Mouse (Mus musculus) cerebellum, adult 2 months (tissue): ENCODE measurements around the gene Fam71f1. TPM values are rescaled to one million over a fixed set of nuclear protein-coding genes. Genes with fewer than 3 reads are reported as not detected.

Experiments
- DNase-seq, 2 experiments: peaks; one replicate each; pipeline ENCODE4 v3.0.0; 2021
- H3K27ac ChIP-seq: fragments of 200-500 bp; 2 replicates; pipeline ENCODE4 v1.5.1; 2012; ENCODE audit warnings: low read length, control low read depth, inconsistent platforms; ENCODE audit not compliant: insufficient read depth
- H3K27me3 ChIP-seq: fragments of 200-500 bp; 2 replicates; pipeline ENCODE4 v1.6.1; 2012; ENCODE audit warnings: inconsistent platforms, mild to moderate bottlenecking, low read length, moderate library complexity; ENCODE audit not compliant: control insufficient read depth, insufficient read depth
- H3K4me1 ChIP-seq: fragments of 200-500 bp; 2 replicates; pipeline ENCODE4 v1.6.1; 2011; ENCODE audit warnings: low read length; ENCODE audit not compliant: control insufficient read depth, insufficient read depth
- H3K4me3 ChIP-seq: fragments of 200-500 bp; replicated peaks from 2 replicates; pipeline ENCODE3; 2011; ENCODE audit warnings: mild to moderate bottlenecking, low read depth, low read length, control low read depth; ENCODE audit not compliant: insufficient read depth
- CTCF ChIP-seq: fragments of 200-500 bp; IDR thresholded peaks from 2 replicates; pipeline ENCODE4 v1.5.1; 2011; ENCODE audit warnings: low read depth, mild to moderate bottlenecking, control low read depth, low read length, moderate library complexity, borderline replicate concordance; ENCODE audit not compliant: insufficient read depth
- POLR2A ChIP-seq: fragments of 200-500 bp; IDR thresholded peaks from 2 replicates; pipeline ENCODE4 v1.6.1; 2011; ENCODE audit warnings: low read length, control low read depth, borderline replicate concordance; ENCODE audit not compliant: insufficient read depth
- WGBS: fragments of 180-500 bp; shearing (Covaris S2); methylation state at CpG from one replicate; pipeline ENCODE4 v1.1.7; 2018; 5-methylcytosine and 5-hydroxymethylcytosine counted together
- polyA plus RNA-seq: library from polyadenylated mRNA; depleted of rRNA; stranded (reverse); fragments of >200 nt; gene quantifications from 2 replicates; pipeline ENCODE4 v1.2.3, GENCODE M21; 2012

Fam71f1 gene
- polyA plus RNA-seq, 1 experiment = not detected

DNA sequence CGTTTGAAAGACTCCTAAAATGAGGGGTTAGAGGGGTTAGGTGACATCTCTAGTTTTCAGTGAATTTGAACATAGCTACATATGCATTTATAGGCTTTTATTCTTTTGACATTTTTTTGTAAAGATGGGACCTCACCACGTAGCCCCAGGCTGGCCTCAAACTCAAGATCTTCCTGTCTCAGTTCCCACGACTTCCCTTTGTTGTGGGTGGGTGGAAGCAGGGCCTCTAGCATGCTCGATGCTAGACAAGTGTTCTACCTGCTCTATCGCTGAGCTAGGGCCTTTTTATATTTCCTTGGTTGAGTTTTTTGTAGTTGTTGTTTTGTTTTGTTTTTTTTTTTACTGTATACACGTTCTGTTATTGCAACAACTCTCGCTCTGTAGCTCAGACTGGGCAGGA, 32.1 kb upstream of the Fam71f1 start:
- DNase-seq = no peak
- WGBS = 80% methylated on average over 7 of the region's 7 CpGs
- TF ChIP-seq CTCF (no peak), POLR2A (no peak)
- Histone ChIP-seq H3K27me3 (no peaks in the 10 kb centered on the region), H3K27ac (no peak overlapping the region), H3K4me1 (no peaks in the 10 kb centered on the region), H3K4me3 (no peak overlapping the region)

GRCm38 (mm10) chr6:29287481-29287880, 31.5 kb upstream of the Fam71f1 start:
- Histone ChIP-seq H3K27ac (no peak overlapping the region), H3K27me3 (no peaks in the 10 kb centered on the region), H3K4me1 (no peaks in the 10 kb centered on the region), H3K4me3 (no peak overlapping the region)
- TF ChIP-seq CTCF (no peak), POLR2A (no peak)
- no peak for DNase-seq
- 35% methylated on average over 6 of the region's 6 CpGs for WGBS

DNA sequence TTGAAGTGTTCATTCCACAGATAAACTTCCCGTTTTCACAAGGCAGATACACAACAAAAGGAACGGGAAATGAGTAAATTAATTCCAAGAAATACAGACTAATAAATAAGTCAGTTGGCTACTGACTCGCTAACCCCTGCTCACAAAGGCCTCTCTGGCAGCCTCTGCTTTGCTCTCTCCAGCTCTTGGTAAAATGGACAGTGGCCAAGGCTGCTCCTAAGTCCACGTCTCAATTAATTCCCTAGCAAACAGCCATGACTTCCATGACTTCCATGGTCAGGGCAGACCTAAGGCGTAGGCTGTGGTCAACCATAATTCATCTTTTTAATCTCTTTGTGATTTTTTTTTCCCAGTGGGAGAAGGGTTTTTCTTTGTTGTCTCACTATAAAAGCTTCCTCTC, 31.0 kb upstream of the Fam71f1 start:
- no peaks in the 10 kb centered on the region for H3K27me3 ChIP-seq
- no peak for TF ChIP-seq CTCF
- TF ChIP-seq POLR2A = no peak
- no peaks in the 10 kb centered on the region for H3K4me1 ChIP-seq
- DNase-seq = no peak
- 30% methylated on average over 5 of the region's 5 CpGs for WGBS
- H3K4me3 ChIP-seq = no peak overlapping the region
- no peak overlapping the region for H3K27ac ChIP-seq

GRCm38 (mm10) chr6:29288651-29289050, 30.3 kb upstream of the Fam71f1 start:
- 58% methylated on average over 6 of the region's 6 CpGs for WGBS
- no peak for DNase-seq
- Histone ChIP-seq H3K27ac (no peak overlapping the region), H3K4me3 (no peak overlapping the region), H3K4me1 (no peaks in the 10 kb centered on the region), H3K27me3 (no peaks in the 10 kb centered on the region)
- TF ChIP-seq POLR2A = no peak
- no peak for TF ChIP-seq CTCF

DNA sequence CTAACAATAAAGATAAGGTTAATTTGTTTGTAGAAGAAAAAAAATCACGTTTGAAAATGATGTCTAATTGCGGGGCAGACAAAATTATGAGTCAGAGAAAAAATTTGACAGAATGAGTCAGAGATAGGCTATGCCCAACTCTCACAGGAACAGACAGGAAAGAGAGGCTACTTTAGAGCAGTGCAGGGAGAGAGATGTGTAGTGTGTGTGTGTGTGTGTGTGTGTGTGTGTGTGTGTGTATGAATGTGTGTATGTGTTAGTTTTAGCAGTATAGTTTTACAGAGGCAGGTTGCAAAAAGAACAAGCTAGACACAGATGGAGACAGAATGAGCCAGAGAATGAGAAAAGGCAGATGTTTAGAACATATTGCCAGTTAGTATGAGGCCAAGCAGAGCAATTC, 19.8 kb upstream of the Fam71f1 start:
- Histone ChIP-seq H3K4me3 (no peak overlapping the region), H3K27me3 (no peaks in the 10 kb centered on the region), H3K4me1 (no peaks in the 10 kb centered on the region), H3K27ac (no peak overlapping the region)
- WGBS = 72% methylated on average over 2 of the region's 2 CpGs
- TF ChIP-seq POLR2A = no peak
- TF ChIP-seq CTCF = no peak
- DNase-seq = no peak

DNA sequence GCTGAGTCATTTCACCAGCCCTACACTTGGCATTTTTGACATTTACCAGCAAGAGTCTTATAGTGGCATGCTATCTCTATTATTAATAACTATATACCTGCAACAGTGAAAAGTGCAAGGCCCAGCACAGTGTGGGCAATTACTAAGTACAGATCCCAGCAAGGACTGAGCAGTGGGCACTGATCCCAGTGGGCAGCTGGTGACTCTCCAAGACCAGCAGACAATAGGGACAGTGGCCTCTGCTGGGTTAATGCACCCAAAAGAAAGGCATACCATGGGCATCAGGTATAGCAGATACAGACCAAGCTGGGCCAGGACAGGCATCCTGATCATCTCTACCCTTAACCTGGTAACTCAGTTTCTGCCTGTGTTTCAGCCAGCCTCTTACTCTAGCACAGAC, 15.7 kb upstream of the Fam71f1 start:
- H3K27me3 ChIP-seq = no peaks in the 10 kb centered on the region
- no peak for TF ChIP-seq POLR2A
- TF ChIP-seq CTCF = no peak
- H3K27ac ChIP-seq = no peak overlapping the region
- no peaks in the 10 kb centered on the region for H3K4me1 ChIP-seq
- no peak overlapping the region for H3K4me3 ChIP-seq
- no peak for DNase-seq

- no peak for DNase-seq
- no peak overlapping the region for H3K27ac ChIP-seq
- WGBS = 19% methylated on average over 5 of the region's 5 CpGs
- TF ChIP-seq POLR2A (no peak), CTCF (no peak)
- no peaks in the 10 kb centered on the region for H3K27me3 ChIP-seq
- H3K4me1 ChIP-seq = no peaks in the 10 kb centered on the region
- no peak overlapping the region for H3K4me3 ChIP-seq
These were observed 15.2 kb upstream of the Fam71f1 start for GRCm38 (mm10) chr6:29303726-29304125.

GRCm38 (mm10) chr6:29305462-29305861, 13.5 kb upstream of the Fam71f1 start:
- Histone ChIP-seq H3K27ac (no peak overlapping the region), H3K4me1 (no peaks in the 10 kb centered on the region), H3K27me3 (no peaks in the 10 kb centered on the region), H3K4me3 (no peak overlapping the region)
- no peak for DNase-seq
- TF ChIP-seq POLR2A = no peak
- TF ChIP-seq CTCF = no peak
- WGBS = 88% methylated on average over 4 of the region's 4 CpGs

DNA sequence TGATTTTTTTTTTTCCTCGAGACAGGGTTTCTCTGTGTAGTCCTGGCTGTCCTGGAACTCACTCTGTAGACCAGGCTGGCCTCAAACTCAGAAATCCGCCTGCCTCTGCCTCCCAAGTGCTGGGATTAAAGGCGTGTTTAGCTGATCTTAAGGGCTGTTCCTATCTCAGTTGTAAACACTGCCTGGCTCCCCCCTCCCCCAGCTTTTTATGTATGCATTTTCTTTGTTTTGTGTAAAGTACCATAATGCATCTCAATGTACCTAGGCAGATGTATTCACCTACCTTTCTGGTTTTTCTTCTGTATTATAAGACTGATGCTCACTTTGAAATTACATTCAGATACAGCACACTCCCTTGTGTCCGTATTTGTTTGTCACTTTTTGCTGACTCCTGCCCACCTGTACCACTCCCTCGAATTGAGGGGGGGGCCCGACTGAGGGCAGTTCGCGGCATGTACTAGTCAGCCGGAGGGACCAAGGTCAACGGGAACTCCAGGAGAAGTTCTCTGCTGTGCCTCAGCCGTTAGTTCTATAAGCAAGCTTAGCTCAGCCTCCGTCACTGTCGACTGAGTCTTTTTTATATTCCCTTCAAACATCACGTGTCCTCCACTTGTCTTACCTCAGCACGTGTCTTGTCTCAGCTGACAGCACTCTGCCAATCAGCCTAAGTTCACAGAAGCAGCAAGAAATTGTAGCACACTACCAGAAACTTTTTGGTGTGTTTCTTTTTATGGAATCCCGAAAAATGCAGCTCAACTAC, 9.9 kb upstream of the Fam71f1 start:
- WGBS = 85% methylated on average over 16 of the region's 16 CpGs
- H3K27ac ChIP-seq = no peak overlapping the region
- no peak for TF ChIP-seq POLR2A
- no peak overlapping the region for H3K4me3 ChIP-seq
- DNase-seq = no peak
- H3K4me1 ChIP-seq = no peaks in the 10 kb centered on the region
- H3K27me3 ChIP-seq = no peaks in the 10 kb centered on the region
